9 mouse cellular contexts compared by ENCODE assay signal in the genomic region with DNA sequence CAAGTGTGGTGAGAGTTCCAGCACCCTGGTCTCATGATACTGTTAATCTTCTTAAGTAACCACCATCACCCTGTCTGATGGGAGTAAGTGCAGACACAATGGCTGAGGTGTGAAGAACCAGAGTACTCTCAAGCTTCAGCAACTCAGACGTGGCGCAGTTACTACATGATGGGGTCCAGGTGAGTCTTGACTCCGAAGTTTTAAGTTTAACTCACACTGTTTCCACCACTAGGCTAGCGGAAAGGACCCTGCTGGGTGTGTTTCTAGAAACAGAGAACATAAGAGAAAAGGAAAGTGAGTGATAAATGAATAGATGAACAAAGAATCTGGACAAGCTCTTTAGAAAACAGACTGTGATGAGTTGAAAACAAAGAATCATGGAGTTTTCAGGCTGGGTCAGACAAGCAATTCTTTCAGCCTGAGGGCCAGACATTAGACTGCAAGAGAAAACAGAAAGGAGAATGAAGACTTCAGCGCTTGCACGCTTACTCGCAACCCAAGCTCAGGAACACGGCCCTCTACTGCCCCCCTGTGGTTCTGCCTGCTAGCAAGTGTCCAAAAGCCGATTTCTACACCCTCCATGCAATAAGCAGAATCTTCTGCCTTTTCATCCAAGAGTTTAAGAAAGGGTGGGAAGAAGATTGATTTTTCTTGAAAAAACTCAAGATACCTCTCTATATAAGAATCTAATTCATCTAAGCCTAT.
DNase-seq lines count a peak whose midpoint lies in the region; ATAC-seq and TF ChIP-seq lines count a peak whose summit lies in the region.
"Had no signal": no experiment of that assay in that cellular context is flagged by ENCODE, and none has a peak within 500 bp of the region (broad histone marks: within the 10 kb centered on the region; RNA-seq: fewer than 3 reads in every experiment).

No protein-coding gene starts in this region.

- peak; percentile 53; the same call in 1 of the 2 replicates for ATAC-seq in midbrain, embryonic 14.5 days (ENCODE audit: low FRiP score, low TSS enrichment)

- TF ChIP-seq POLR2A in embryonic fibroblast, embryonic 13.5 days (IDR thresholded peaks at IDR 0.05; ENCODE audit: low read depth, low read length): no peak

- 47% methylated on average over 9 of the region's 9 CpGs for WGBS in midbrain, embryonic 14.5 days

- intact Hi-C loops in heart, postnatal 36 days (cut with DNase I): loop anchor here (5.0 kb wide), 1 partner anchor 137 kb away; no protein-coding TSS in a partner anchor

- H3K9me3 ChIP-seq in midbrain, embryonic 14.5 days (ENCODE audit: control insufficient read depth, low read length): no peaks in the 10 kb centered on the region
- H3K9me3 ChIP-seq: liver, embryonic 13.5 days had no signal

- peak; percentile 59; the same call in 1 of the 2 replicates for TF ChIP-seq CTCF in embryonic fibroblast, embryonic 13.5 days (IDR thresholded peaks at IDR 0.05; ENCODE audit: borderline replicate concordance, insufficient read depth, low read length)

- H3K4me2 ChIP-seq in midbrain, embryonic 14.5 days (ENCODE audit: low read length): no peak overlapping the region
- H3K4me2 ChIP-seq: liver, embryonic 13.5 days had no signal

- H3K9ac ChIP-seq in midbrain, embryonic 14.5 days (replicated peaks; ENCODE audit: low read length): no peak overlapping the region
- H3K9ac ChIP-seq: liver, embryonic 13.5 days had no signal

- H3K36me3 ChIP-seq in midbrain, embryonic 14.5 days (ENCODE audit: control insufficient read depth, insufficient read depth, low read length): no peaks in the 10 kb centered on the region
- H3K36me3 ChIP-seq: liver, embryonic 13.5 days had no signal

- DNase-seq in gastrocnemius, adult 18-20 months (ENCODE audit: low spot score): peak; percentile 7
- no peak for DNase-seq in gastrocnemius, postnatal 25 days
- DNase-seq in brain, adult 2 months (ENCODE audit: low read depth, low spot score): peak; percentile 90
- peak; percentile 53 to 71 for DNase-seq in heart, postnatal 36 days
- peak; percentile 91 to 99 for DNase-seq in layer of hippocampus, postnatal 25 days (ENCODE audit: extremely low spot score in 1 of 2, low spot score in 1 of 2)
- peak; percentile 93 for DNase-seq in midbrain, embryonic 14.5 days
- peak; percentile 67 for DNase-seq in telencephalon, adult 2 months (ENCODE audit: low read depth, low spot score)
- DNase-seq: liver, embryonic 13.5 days had no signal

- no peak overlapping the region for H3K4me3 ChIP-seq in embryonic fibroblast, embryonic 13.5 days (ENCODE audit: insufficient read depth, low read length)
- no peak overlapping the region for H3K4me3 ChIP-seq in midbrain, embryonic 14.5 days (replicated peaks; ENCODE audit: low read depth, low read length)
- H3K4me3 ChIP-seq: liver, embryonic 13.5 days had no signal

- no peaks in the 10 kb centered on the region for H3K4me1 ChIP-seq in embryonic fibroblast, embryonic 13.5 days (ENCODE audit: control insufficient read depth, insufficient read depth, low read length)
- no peaks in the 10 kb centered on the region for H3K4me1 ChIP-seq in midbrain, embryonic 14.5 days (ENCODE audit: control insufficient read depth, insufficient read depth, low read length)
- H3K4me1 ChIP-seq: liver, embryonic 13.5 days had no signal

- H3K27ac ChIP-seq in embryonic fibroblast, embryonic 13.5 days (ENCODE audit: insufficient read depth, low read length): no peak overlapping the region
- H3K27ac ChIP-seq in midbrain, embryonic 14.5 days (replicated peaks; ENCODE audit: low read depth, low read length): no peak overlapping the region
- H3K27ac ChIP-seq: liver, embryonic 13.5 days had no signal

- no peaks in the 10 kb centered on the region for H3K27me3 ChIP-seq in midbrain, embryonic 14.5 days (ENCODE audit: control insufficient read depth, insufficient read depth, low read length)
- H3K27me3 ChIP-seq: liver, embryonic 13.5 days had no signal
